Mouse (Mus musculus): ENCODE measurements around the gene Anpep. TPM values are rescaled to one million over a fixed set of nuclear protein-coding genes. Genes with fewer than 3 reads are reported as not detected.
"Not testable (repeated sequence)": the region's sequence is repeated elsewhere in the genome, so short reads cannot be mapped to it uniquely, and the experiment has no call there.

Gene Anpep
- polyA plus RNA-seq, 1 experiment = 145 TPM

- Histone ChIP-seq H3K27ac (ENCODE audit: insufficient read depth, low read depth, low read length) (no peak overlapping the region), H3K4me1 (ENCODE audit: control insufficient read depth, insufficient read depth, low read length) (no peaks in the 10 kb centered on the region)
- TF ChIP-seq POLR2A (IDR thresholded peaks at IDR 0.05; ENCODE audit: borderline replicate concordance, low read depth, low read length) (no peak), CTCF (IDR thresholded peaks at IDR 0.05; ENCODE audit: low read depth, low read length) (no peak)
These were observed 60.5 kb downstream of the Anpep start for GRCm38 (mm10) chr7:79800336-79800735.

DNA sequence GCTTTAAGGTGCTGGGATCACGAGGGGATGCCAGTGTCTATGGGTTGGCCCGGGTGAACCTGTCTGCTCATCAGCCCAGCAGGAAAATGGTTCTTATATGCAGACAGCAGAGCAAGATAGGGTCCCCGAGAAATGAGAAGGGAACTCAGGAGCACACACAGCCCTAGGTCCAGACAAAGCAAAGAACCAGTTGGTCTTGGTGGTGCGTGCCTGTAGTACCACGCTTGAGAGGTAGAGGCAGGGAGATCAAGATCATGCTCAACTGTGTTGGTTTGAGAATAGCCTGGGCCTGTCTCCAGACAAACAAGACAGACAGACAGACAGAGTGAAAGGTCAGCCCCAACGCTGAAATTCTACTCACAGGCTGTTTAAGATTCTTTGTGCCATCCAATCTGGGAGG is 61.4 kb downstream of the Anpep start:
- TF ChIP-seq CTCF (IDR thresholded peaks at IDR 0.05; ENCODE audit: low read depth, low read length) (no peak), POLR2A (IDR thresholded peaks at IDR 0.05; ENCODE audit: borderline replicate concordance, low read depth, low read length) (no peak)
- H3K27ac ChIP-seq (ENCODE audit: insufficient read depth, low read depth, low read length) = no peak overlapping the region
- no peak overlapping the region for H3K4me3 ChIP-seq (ENCODE audit: insufficient read depth, low read length)
- no peaks in the 10 kb centered on the region for H3K4me1 ChIP-seq (ENCODE audit: control insufficient read depth, insufficient read depth, low read length)

More at GRCm38 (mm10) chr7:79800336-79800735, 60.5 kb downstream of the Anpep start:
- H3K4me3 ChIP-seq (ENCODE audit: insufficient read depth, low read length) = no peak overlapping the region

- Histone ChIP-seq H3K4me3 (ENCODE audit: insufficient read depth, low read length) (no peak overlapping the region), H3K4me1 (ENCODE audit: control insufficient read depth, insufficient read depth, low read length) (no peaks in the 10 kb centered on the region), H3K27ac (ENCODE audit: insufficient read depth, low read depth, low read length) (no peak overlapping the region)
- TF ChIP-seq POLR2A (IDR thresholded peaks at IDR 0.05; ENCODE audit: borderline replicate concordance, low read depth, low read length) = no peak
- peak; percentile 78 for TF ChIP-seq CTCF (IDR thresholded peaks at IDR 0.05; ENCODE audit: low read depth, low read length)
These were observed 61.8 kb downstream of the Anpep start for GRCm38 (mm10) chr7:79799048-79799447.

DNA sequence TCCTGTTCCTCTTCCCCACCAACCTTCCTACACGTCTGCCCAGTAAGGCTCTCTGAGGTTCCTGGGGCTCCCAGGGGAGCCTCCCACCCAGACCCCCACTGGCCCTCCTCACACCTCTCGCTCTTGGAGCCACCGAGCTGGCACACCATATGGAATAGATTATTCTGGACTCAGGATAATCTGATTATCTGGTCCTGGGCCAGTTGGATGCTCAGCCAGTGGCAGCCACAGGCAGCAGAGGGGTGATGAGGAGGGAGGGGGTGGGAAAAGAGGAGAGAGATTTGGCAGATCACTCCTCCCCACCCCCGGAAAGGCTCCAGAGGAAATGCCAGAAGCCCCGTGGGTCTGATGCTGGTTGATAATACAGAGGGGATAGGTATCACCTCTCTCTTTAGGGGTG is 62.3 kb downstream of the Anpep start:
- H3K4me3 ChIP-seq (ENCODE audit: insufficient read depth, low read length) = no peak overlapping the region
- TF ChIP-seq CTCF (IDR thresholded peaks at IDR 0.05; ENCODE audit: low read depth, low read length) (no peak), POLR2A (IDR thresholded peaks at IDR 0.05; ENCODE audit: borderline replicate concordance, low read depth, low read length) (no peak)
- no peak overlapping the region for H3K27ac ChIP-seq (ENCODE audit: insufficient read depth, low read depth, low read length)

GRCm38 (mm10) chr7:79793688-79794087 is 67.2 kb downstream of the Anpep start, which contains the start of gene Mesp1:
Mesp1 (minus strand) TSS chr7:79793788.
- no peak for TF ChIP-seq POLR2A (IDR thresholded peaks at IDR 0.05; ENCODE audit: borderline replicate concordance, low read depth, low read length)
- TF ChIP-seq CTCF (IDR thresholded peaks at IDR 0.05; ENCODE audit: low read depth, low read length) = no peak
- Histone ChIP-seq H3K4me3 (ENCODE audit: insufficient read depth, low read length) (peak within 1 kb of the TSS; percentile 49), H3K4me1 (ENCODE audit: control insufficient read depth, insufficient read depth, low read length) (no peaks in the 10 kb centered on the region), H3K27ac (ENCODE audit: insufficient read depth, low read depth, low read length) (no peak within 1 kb of the TSS)

More for the DNA sequence above, 62.3 kb downstream of the Anpep start:
- no peaks in the 10 kb centered on the region for H3K4me1 ChIP-seq (ENCODE audit: control insufficient read depth, insufficient read depth, low read length)

DNA sequence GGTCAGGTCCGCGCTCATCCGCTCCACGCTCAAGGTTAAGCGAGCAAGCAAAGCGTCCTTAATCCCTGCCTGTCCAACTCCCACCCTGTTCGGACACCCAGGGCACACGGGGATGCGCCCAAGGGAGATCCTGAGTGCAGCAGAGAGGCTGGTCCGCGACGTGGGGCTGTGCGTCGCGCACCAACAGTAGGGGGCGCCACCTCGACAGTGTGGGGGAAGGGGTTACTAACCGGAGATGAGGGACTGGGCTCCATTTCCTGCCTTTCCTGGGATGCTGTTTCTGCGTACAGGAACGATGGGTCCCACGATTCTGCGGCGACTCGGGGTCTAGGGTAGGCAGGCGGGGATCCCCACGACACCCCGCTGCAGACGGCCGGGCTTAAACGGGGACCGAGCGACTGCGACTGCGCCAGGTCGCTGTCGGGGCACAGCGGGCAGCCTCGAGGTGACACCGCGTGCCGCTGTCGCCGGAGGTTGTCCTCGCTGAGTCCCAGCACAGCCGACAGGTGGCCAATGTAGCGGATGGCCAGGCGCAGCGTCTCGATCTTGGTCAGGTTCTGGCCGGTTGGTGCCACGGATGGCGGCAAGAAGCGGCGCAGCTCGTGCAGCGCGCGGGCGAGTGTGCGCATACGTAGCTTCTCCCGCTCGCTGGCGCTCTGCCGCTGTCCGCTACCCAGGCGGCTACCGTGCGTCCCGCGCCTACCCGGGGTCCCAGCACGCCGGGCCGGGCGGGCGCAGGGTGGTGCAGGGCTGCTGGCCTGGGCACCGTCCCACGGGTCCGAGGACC is 68.0 kb downstream of the Anpep start:
- Histone ChIP-seq H3K27ac (ENCODE audit: insufficient read depth, low read depth, low read length) (no peak overlapping the region), H3K4me3 (ENCODE audit: insufficient read depth, low read length) (peak overlapping the region; percentile 49), H3K4me1 (ENCODE audit: control insufficient read depth, insufficient read depth, low read length) (no peaks in the 10 kb centered on the region)
- peak; percentile 73 for TF ChIP-seq CTCF (IDR thresholded peaks at IDR 0.05; ENCODE audit: low read depth, low read length)
- TF ChIP-seq POLR2A (IDR thresholded peaks at IDR 0.05; ENCODE audit: borderline replicate concordance, low read depth, low read length) = no peak

GRCm38 (mm10) chr7:79789812-79790211 is 71.0 kb downstream of the Anpep start:
- H3K4me3 ChIP-seq (ENCODE audit: insufficient read depth, low read length); H3K27ac ChIP-seq (ENCODE audit: insufficient read depth, low read depth, low read length); H3K4me1 ChIP-seq (ENCODE audit: control insufficient read depth, insufficient read depth, low read length): not testable (repeated sequence)

- Histone ChIP-seq H3K4me3 (ENCODE audit: insufficient read depth, low read length) (no peak overlapping the region), H3K4me1 (ENCODE audit: control insufficient read depth, insufficient read depth, low read length) (peaks cover 11% of the 10 kb centered on the region), H3K27ac (ENCODE audit: insufficient read depth, low read depth, low read length) (no peak overlapping the region)
- TF ChIP-seq POLR2A (IDR thresholded peaks at IDR 0.05; ENCODE audit: borderline replicate concordance, low read depth, low read length) (no peak), CTCF (IDR thresholded peaks at IDR 0.05; ENCODE audit: low read depth, low read length) (no peak)
These were observed 74.6 kb downstream of the Anpep start for GRCm38 (mm10) chr7:79786295-79786694.

- TF ChIP-seq POLR2A (IDR thresholded peaks at IDR 0.05; ENCODE audit: borderline replicate concordance, low read depth, low read length) (no peak), CTCF (IDR thresholded peaks at IDR 0.05; ENCODE audit: low read depth, low read length) (no peak)
- H3K4me1 ChIP-seq (ENCODE audit: control insufficient read depth, insufficient read depth, low read length) = peaks cover 21% of the 10 kb centered on the region
- H3K27ac ChIP-seq (ENCODE audit: insufficient read depth, low read depth, low read length) = no peak overlapping the region
- no peak overlapping the region for H3K4me3 ChIP-seq (ENCODE audit: insufficient read depth, low read length)
These were observed 78.4 kb downstream of the Anpep start for GRCm38 (mm10) chr7:79782516-79782855.

DNA sequence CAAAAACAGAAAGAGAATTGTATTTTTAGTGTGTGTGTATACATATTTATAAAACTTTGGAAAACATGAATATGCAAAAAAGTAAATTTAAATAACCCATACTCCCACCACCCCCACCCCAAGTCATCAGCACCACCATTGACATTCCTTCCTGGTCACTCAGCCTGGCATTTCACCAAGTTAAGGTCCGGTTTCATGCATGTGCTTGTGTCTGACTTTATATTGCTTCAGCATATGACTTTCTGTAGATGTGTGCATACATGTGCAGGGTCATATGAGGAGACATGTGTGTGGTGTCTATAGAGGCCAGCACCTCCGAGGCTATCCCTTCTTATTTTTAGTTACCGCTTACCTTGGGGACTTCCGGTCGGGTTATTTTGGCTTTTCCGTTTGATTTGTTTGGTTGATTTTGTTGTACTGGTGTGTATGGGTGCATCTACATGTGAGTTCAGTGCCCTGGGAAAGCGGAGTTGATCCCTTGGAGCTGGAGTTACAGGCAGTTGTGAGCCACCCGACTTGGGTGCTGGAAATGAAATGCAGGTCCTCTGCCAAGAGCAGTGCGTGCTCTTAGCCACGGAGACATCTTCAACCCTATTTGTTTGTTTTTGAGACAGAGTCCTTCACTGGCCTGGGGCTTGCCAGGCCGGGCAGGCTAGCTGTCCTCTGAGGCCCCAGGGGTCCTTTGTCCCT is 78.9 kb downstream of the Anpep start:
- no peak overlapping the region; the same call in 1 of the 2 replicates for H3K27ac ChIP-seq (ENCODE audit: insufficient read depth, low read depth, low read length)
- TF ChIP-seq POLR2A (IDR thresholded peaks at IDR 0.05; ENCODE audit: borderline replicate concordance, low read depth, low read length) = no peak
- TF ChIP-seq CTCF (IDR thresholded peaks at IDR 0.05; ENCODE audit: low read depth, low read length) = no peak
- H3K4me1 ChIP-seq (ENCODE audit: control insufficient read depth, insufficient read depth, low read length) = peaks cover 21% of the 10 kb centered on the region
- H3K4me3 ChIP-seq (ENCODE audit: insufficient read depth, low read length) = no peak overlapping the region

Measured in bone marrow macrophage, adult 2 months (primary cell).